9 mouse cellular contexts compared by ENCODE assay signal in the genomic region with DNA sequence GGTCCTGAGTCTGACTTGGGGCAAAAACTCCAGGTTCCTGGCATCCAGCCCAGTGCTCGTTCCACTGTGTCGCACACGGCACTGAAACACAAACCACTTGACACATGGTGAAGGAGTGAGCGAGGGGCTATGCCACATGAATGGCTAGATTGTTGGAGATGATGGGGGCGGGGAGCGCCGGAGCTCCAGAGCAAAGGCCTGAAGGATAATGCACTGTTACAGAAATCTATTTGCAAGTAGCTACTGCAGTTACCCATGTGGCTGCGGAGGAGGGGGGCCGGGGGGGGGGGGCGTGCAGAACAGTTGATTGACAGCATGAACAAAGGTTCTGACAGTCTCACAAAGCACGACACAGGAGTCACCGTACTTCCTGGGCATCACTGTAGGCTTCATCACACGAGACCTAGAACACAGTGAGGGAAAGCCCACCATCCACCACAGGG.
DNase-seq lines count a peak whose midpoint lies in the region; ATAC-seq and TF ChIP-seq lines count a peak whose summit lies in the region.
"Had no signal": no experiment of that assay in that cellular context is flagged by ENCODE, and none has a peak within 500 bp of the region (broad histone marks: within the 10 kb centered on the region; RNA-seq: fewer than 3 reads in every experiment).

No protein-coding gene starts in this region.

- peaks cover 11% of the 10 kb centered on the region; the same call in 1 of the 2 replicates for H3K27me3 ChIP-seq in intestine, embryonic 14.5 days (replicated peaks; ENCODE audit: control insufficient read depth, insufficient read depth, low read length)
- H3K27me3 ChIP-seq in intestine, postnatal 0 days (replicated peaks; ENCODE audit: control insufficient read depth, insufficient read depth, low read length), result no peaks in the 10 kb centered on the region
- no peaks in the 10 kb centered on the region for H3K27me3 ChIP-seq in limb, embryonic 10.5 days (ENCODE audit: low read depth, poor library complexity, severe bottlenecking)
- no peaks in the 10 kb centered on the region for H3K27me3 ChIP-seq in neural tube, embryonic 14.5 days (ENCODE audit: control insufficient read depth, insufficient read depth, low read length)
- H3K27me3 ChIP-seq: liver, embryonic 13.5 days had no signal

- DNase-seq in intestine, embryonic 14.5 days (ENCODE audit: low spot score), result no peak
- peak; percentile 74 for DNase-seq in forelimb bud, embryonic 11.5 days (ENCODE audit: low read depth, low spot score)
- peak; percentile 61 for DNase-seq in limb, embryonic 10.5 days (ENCODE audit: low spot score)
- no peak for DNase-seq in heart, adult 18-20 months
- DNase-seq in layer of hippocampus, postnatal 36 days, result no peak
- DNase-seq: liver, embryonic 13.5 days had no signal

- no peaks in the 10 kb centered on the region for H3K36me3 ChIP-seq in intestine, embryonic 14.5 days (ENCODE audit: control insufficient read depth, insufficient read depth, low read length)
- H3K36me3 ChIP-seq in intestine, postnatal 0 days (ENCODE audit: control insufficient read depth, insufficient read depth), result no peaks in the 10 kb centered on the region
- peaks cover 17% of the 10 kb centered on the region for H3K36me3 ChIP-seq in limb, embryonic 10.5 days
- H3K36me3 ChIP-seq in neural tube, embryonic 14.5 days (ENCODE audit: control insufficient read depth, insufficient read depth, low read length), result no peaks in the 10 kb centered on the region
- H3K36me3 ChIP-seq: liver, embryonic 13.5 days had no signal

- no peak for TF ChIP-seq CTCF in intestine, postnatal 0 days (IDR thresholded peaks at IDR 0.05; ENCODE audit: low read depth)

- H3K9me3 ChIP-seq in intestine, embryonic 14.5 days (ENCODE audit: control insufficient read depth, low read length), result no peaks in the 10 kb centered on the region
- H3K9me3 ChIP-seq in intestine, postnatal 0 days (ENCODE audit: control insufficient read depth), result no peaks in the 10 kb centered on the region
- H3K9me3 ChIP-seq in limb, embryonic 10.5 days (replicated peaks), result no peaks in the 10 kb centered on the region
- H3K9me3 ChIP-seq in neural tube, embryonic 14.5 days (ENCODE audit: control insufficient read depth, low read length), result no peaks in the 10 kb centered on the region
- H3K9me3 ChIP-seq: liver, embryonic 13.5 days had no signal

- 0 out of 2 replicates have a peak, but pooled peaks have one; percentile 32 for ATAC-seq in intestine, embryonic 14.5 days (replicated peaks; ENCODE audit: low FRiP score, low TSS enrichment, low read depth)
- ATAC-seq in intestine, postnatal 0 days, result no peak
- peak; percentile 86; the same call in 1 of the 2 replicates for ATAC-seq in neural tube, embryonic 14.5 days (ENCODE audit: low read depth)
- ATAC-seq in frontal cortex, adult (ENCODE audit: low TSS enrichment), result no peak

- no peak overlapping the region for H3K4me3 ChIP-seq in intestine, embryonic 14.5 days (ENCODE audit: low read depth, low read length)
- H3K4me3 ChIP-seq in intestine, postnatal 0 days (ENCODE audit: low read depth, low read length), result no peak overlapping the region
- no peak overlapping the region for H3K4me3 ChIP-seq in limb, embryonic 10.5 days
- no peak overlapping the region for H3K4me3 ChIP-seq in neural tube, embryonic 14.5 days (ENCODE audit: low read depth, low read length)
- H3K4me3 ChIP-seq: liver, embryonic 13.5 days had no signal

- 64% methylated on average over 13 of the region's 13 CpGs for WGBS in intestine, embryonic 14.5 days
- WGBS in intestine, postnatal 0 days, result 69% methylated on average over 13 of the region's 13 CpGs
- 64% methylated on average over 13 of the region's 13 CpGs for whole genome bisulfite sequencing in limb, embryonic 10.5 days
- WGBS in neural tube, embryonic 14.5 days, result 20% methylated on average over 13 of the region's 13 CpGs

- no peak overlapping the region for H3K9ac ChIP-seq in intestine, embryonic 14.5 days (ENCODE audit: low read length)
- no peak overlapping the region for H3K9ac ChIP-seq in intestine, postnatal 0 days (ENCODE audit: low read depth, low read length)
- no peak overlapping the region for H3K9ac ChIP-seq in neural tube, embryonic 14.5 days (replicated peaks; ENCODE audit: low read depth, low read length)
- H3K9ac ChIP-seq: liver, embryonic 13.5 days had no signal

- no peaks in the 10 kb centered on the region for H3K4me1 ChIP-seq in intestine, embryonic 14.5 days (replicated peaks; ENCODE audit: control insufficient read depth, insufficient read depth, low read length)
- 0 out of 2 replicates have a peak, but pooled peaks cover 7% of the 10 kb centered on the region for H3K4me1 ChIP-seq in intestine, postnatal 0 days (replicated peaks; ENCODE audit: control insufficient read depth, insufficient read depth, low read length)
- H3K4me1 ChIP-seq in limb, embryonic 10.5 days, result peaks cover 73% of the 10 kb centered on the region
- peaks cover 5% of the 10 kb centered on the region; the same call in 1 of the 2 replicates for H3K4me1 ChIP-seq in neural tube, embryonic 14.5 days (ENCODE audit: control insufficient read depth, insufficient read depth, low read length)
- H3K4me1 ChIP-seq: liver, embryonic 13.5 days had no signal

- no peak overlapping the region for H3K4me2 ChIP-seq in intestine, embryonic 14.5 days (ENCODE audit: low read length)
- no peak overlapping the region for H3K4me2 ChIP-seq in intestine, postnatal 0 days (replicated peaks; ENCODE audit: low read depth)
- no peak overlapping the region for H3K4me2 ChIP-seq in neural tube, embryonic 14.5 days (ENCODE audit: low read depth, low read length)
- H3K4me2 ChIP-seq: liver, embryonic 13.5 days had no signal

- no peak overlapping the region for H3K27ac ChIP-seq in intestine, embryonic 14.5 days (ENCODE audit: low read depth)
- no peak overlapping the region for H3K27ac ChIP-seq in intestine, postnatal 0 days (ENCODE audit: low read depth, low read length)
- peak overlapping the region; percentile 86 for H3K27ac ChIP-seq in limb, embryonic 10.5 days
- no peak overlapping the region for H3K27ac ChIP-seq in neural tube, embryonic 14.5 days (ENCODE audit: low read depth, low read length)
- H3K27ac ChIP-seq: liver, embryonic 13.5 days had no signal

Comparison
In these comparisons a context has a peak if more than half of its experiments do, and no peak if none do; other contexts are left out.
1. ATAC-seq: peak in intestine, embryonic 14.5 days (single experiment) and neural tube, embryonic 14.5 days (single experiment); none in intestine, postnatal 0 days (single experiment) and frontal cortex, adult (single experiment).
2. DNase-seq: peak in forelimb bud, embryonic 11.5 days (single experiment) and limb, embryonic 10.5 days (single experiment); none in intestine, embryonic 14.5 days (single experiment), heart, adult 18-20 months (0 of 2) and layer of hippocampus, postnatal 36 days (0 of 2).